Mouse (Mus musculus): Measurements from ENCODE around the gene Pcna.

The Pcna gene

DNA sequence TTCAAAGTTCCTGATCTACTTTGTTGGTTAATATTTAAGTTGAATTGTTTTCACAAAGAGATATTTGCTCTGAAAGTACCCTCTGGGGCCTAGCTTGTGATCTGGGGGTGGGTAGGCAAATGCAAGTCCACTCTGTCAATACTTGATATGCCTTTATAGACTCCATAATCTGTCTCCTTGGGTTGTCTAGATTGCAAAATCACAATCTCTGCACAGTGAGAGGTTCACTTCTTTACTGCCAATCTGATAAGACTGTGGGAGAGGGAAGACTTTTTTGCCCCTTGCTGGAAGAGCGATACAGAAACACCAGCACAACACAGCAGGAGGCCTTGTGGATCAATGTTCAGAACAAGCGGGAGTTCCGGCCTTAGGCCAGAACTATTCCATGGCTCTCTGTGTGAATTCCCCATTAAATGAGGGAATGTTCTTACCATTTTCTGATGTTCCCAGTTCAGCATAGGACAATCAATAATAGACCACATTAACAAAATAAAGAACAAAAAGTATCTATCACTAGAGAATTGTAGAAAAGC, 20.6 kb downstream of the Pcna start:
- DNase-seq, result no peak

DNA sequence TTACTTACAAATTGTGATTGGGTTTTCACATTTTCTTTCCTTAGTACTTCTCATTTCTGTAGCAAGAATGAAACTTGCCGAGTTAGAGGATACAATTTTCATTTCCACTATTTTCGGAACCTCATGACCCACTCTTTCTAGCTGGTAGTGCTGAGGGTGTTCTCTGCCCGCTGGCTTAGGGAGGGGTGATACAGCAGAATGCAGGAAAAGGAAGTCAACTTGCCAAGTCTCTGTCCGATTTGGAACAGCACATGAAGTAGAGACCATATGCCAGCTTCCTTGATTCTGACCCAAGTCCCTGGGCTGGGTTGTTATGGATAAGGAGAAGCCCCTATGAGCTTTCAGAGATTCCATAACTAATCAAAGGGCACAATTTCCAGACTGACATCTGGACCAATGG, 28.8 kb downstream of the Pcna start:
- DNase-seq, result no peak

DNA sequence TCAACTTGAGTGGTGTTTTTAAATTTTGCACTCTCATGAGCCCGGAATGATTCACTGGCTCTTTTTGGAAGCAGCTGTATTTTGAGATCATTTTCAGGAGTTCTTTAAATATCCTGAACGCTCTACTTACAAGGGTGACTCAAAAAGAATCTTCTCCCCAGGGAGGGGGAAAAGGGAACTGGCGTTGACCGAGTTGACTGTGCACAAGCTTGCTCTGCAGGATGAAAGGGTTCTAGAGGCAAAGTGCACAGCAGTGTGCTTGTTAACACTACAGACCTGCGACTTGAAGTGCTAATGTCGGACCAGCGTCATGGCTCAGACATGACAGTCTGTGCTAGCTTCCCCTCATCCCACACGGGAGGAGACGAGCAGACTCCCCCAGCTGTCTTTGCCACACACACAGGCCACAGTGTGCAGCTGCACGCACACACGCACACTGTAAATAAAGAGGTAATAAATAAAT, 31.5 kb downstream of the Pcna start:
- no peak for DNase-seq

DNA sequence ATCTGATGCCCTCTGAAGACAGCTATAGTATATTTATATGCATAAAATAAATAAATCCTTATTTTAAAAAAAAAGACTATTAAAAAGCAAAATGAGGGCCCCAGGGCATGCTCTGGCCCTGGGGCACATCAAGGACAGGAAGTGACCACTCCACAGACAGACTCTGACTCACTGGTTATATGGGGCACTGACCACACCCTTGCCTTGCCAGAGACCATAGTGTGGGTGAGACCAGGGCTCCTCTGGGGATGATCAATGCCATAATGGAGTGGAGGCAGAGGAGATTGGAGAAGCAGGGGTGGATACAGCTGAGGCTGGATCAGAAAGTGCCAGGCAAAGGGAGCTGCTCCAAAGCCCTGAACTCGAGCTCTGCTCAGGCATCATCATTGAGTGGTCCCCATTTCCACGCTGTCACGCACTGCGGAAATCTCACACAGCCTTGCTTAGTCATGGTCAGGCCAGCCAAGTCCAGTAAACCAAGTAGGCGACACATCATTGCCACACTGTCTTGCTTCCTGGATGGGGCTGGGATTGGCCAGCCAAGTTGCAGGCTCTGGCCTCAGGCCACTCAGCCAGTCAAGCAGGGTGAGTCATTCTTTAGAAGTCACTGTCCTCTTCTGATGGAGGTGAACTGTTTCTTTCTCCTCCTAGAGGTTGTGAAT, 41.0 kb downstream of the Pcna start:
- DNase-seq, result no peak

DNA sequence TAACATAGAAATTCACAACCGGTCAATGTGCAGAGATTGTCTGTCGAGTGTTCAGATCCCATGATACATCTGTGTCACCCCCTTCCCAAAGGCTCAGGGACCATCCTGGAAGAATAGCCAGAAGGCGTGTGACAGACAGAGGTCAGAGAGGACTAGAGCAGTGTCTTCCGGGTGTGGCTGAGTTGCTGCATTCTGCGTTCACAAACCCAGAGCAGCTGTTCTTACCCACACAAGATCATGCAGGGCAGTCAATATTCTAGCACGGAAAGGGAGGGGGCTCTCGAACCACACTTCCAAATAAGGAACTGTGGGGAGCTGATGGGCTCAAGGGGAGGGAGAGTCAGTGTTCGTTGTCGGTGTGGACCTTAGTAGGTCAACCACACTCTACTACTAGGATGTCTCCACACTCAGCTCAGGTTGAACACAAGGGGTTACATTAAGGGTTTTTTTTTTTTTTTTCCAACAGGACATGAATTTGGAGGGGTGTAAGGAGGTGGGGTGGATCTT, 42.3 kb downstream of the Pcna start:
- no peak for DNase-seq

DNA sequence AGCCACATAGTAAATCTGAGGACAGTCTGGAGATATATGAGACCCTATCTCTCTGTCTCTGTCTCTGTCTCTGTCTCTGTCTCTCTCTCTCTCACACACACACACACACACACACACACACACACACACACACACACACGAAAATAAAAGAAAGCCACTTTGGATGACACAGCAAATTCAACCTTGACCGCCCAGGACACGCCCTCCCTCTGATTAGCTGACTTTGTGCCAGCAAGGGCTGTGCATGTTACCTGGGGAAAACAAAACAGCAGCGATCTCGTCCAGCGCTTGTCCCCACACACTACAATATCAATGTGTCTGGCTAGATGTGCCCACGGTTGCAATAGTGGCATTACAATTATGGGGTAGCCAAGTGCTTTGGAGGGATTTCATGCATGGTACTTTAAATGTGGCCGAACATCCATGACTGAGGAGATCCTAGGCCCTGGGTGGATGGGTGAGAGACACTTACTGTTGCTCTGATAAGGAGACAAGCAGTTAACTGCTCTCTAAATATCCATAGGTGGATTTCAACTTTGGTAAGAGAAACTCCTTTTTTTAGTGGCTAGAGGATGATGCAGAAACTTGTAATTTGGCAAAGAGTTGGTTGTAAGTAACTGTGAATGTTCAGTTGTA, 44.8 kb downstream of the Pcna start:
- DNase-seq, result no peak

DNA sequence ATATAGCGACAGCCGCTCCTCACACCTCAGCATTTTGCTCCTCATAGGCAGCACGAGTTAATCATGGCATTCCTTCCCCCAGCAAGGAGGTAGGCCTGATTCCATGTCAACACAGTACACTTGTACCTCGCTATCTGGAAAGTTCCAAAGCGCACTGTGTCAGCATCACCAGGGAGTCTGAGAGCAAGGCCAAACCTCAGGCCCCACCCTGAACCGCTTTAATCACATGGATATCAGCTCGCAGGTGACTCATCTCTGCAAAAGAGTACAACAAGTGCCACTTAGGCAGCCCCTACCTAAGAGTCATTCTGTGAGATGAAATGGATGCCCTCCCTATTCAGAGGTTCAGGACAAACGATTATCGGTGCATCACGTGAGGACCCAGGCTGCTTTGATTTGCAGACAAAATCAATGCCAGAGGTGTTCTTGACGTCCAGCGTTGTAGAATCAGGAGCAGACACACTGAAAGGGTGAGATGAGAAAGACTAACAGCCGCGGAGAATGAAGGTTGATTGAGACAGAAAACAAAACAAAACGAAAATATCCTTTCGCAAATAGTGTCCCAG, 46.7 kb downstream of the Pcna start:
- no peak for DNase-seq

DNA sequence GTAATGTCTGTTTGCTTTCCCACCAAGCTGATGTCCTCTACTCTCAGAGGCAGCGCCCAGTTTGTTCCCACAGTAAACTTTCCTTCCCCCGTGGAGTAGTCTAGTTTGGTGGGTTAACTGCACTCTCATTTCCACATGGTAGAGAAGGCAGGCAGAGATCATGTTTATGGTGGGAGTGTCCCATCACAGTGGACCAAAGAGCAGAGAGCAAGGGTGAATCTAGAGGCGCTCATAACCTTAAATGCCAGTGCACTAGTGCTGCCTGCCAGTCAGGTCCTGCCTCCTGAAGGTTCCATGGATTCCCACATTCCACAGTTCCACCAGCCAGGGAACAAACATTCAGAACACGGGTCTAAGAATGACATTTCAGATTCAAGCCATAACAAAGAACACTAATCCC, 47.6 kb downstream of the Pcna start:
- DNase-seq, result no peak

DNA sequence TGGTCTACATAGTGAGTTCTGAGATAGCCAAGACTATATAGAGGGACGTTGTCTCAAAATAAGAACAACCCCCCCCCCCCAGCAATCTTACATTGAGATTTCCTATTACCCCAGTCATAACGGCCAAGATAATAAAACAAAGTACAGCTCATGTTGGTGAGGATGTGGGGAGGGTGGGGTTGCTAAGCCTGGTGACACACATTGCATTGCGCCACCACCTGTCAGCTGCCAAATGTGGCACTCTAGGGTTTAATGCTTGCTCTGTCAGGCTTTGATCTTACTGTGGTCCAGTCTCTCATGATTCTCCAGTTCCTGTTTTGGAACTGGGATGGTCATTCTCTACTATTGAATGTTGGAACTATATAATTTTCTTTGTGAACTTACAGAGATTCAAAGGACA, 49.3 kb downstream of the Pcna start:
- peak in 1 of 2 experiments; percentile 11 for DNase-seq

DNA sequence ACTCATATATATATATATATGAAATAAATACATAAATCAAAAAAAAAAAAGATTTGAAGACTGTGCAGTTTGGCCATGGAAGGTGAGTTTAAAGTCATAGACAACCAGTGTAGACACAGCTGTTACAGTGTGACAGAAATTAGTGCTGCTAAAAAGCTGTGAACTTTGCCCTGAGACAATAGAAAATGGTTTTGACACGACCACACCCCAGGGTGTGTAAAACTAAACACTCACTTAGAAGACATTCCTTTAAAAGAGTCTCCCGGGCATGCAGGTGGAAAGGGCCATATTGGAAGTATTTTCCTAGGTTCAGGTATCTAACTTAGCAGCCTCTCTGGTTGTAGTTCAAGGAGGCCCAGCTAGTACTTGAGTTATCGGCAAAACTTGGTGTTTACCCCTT, 49.9 kb downstream of the Pcna start:
- DNase-seq, result no peak
